Mouse (Mus musculus): Measurements from ENCODE around the gene Krtap4-6. TPM values are rescaled to one million over a fixed set of nuclear protein-coding genes. Genes with fewer than 3 reads are reported as not detected.

Gene Krtap4-6
- total and polyA plus RNA-seq, 3 experiments, result not detected

GRCm38 (mm10) chr11:99637086-99637485 lies 28.7 kb downstream of the Krtap4-6 start:
- Histone ChIP-seq H3K4me3 (ENCODE audit: control insufficient read depth in 1 of 2, insufficient read depth in 1 of 2, low read depth in 2 of 2, low read length in 2 of 2) (no peak overlapping the region), H3K9me3 (replicated peaks; ENCODE audit: insufficient read depth, low read length) (no peaks in the 10 kb centered on the region; the same call in 1 of the 2 replicates), H3K4me1 (ENCODE audit: control insufficient read depth in 1 of 2, insufficient read depth in 2 of 2, low read length in 2 of 2) (no peaks in the 10 kb centered on the region), H3K9ac (ENCODE audit: control insufficient read depth, low read depth, low read length, poor library complexity, severe bottlenecking) (no peak overlapping the region), H3K79me2 (ENCODE audit: control insufficient read depth, insufficient read depth, low read length, poor library complexity) (no peaks in the 10 kb centered on the region), H3K27ac (ENCODE audit: control insufficient read depth, low read depth, low read length) (no peak overlapping the region), H3K36me3 (ENCODE audit: control insufficient read depth in 1 of 2, insufficient read depth in 2 of 2, low read length in 2 of 2) (no peaks in the 10 kb centered on the region), H3K27me3 (ENCODE audit: control insufficient read depth in 1 of 2, insufficient read depth in 2 of 2, low read length in 2 of 2) (no peaks in the 10 kb centered on the region)
- no peak for TF ChIP-seq MAZ (IDR thresholded peaks at IDR 0.05; ENCODE audit: low read depth, low read length)
- no peak for TF ChIP-seq HCFC1 (IDR thresholded peaks at IDR 0.05; ENCODE audit: low read depth, low read length)
- no peak for TF ChIP-seq USF1 (IDR thresholded peaks at IDR 0.05; ENCODE audit: low read depth, low read length)
- TF ChIP-seq POLR2AphosphoS2 (IDR thresholded peaks at IDR 0.05; ENCODE audit: low read length), result no peak
- no peak for TF ChIP-seq MEF2A (IDR thresholded peaks at IDR 0.05; ENCODE audit: extremely low read depth, insufficient replicate concordance, low read depth, low read length, poor library complexity, severe bottlenecking)
- TF ChIP-seq EP300 (IDR thresholded peaks at IDR 0.05; ENCODE audit: low read depth in 1 of 2, low read length in 2 of 2), result no peak
- no peak for TF ChIP-seq TCF12 (IDR thresholded peaks at IDR 0.05; ENCODE audit: low read depth, low read length)
- no peak for DNase-seq (ENCODE audit: low read depth, low spot score)

GRCm38 (mm10) chr11:99634653-99635134 lies 31.1 kb downstream of the Krtap4-6 start, which contains the start of gene Krtap4-2:
Krtap4-2 (minus strand) TSS chr11:99635084.
- H3K27ac ChIP-seq (ENCODE audit: control insufficient read depth, low read depth, low read length), result no peak within 1 kb of the TSS
- H3K79me2 ChIP-seq (ENCODE audit: control insufficient read depth, insufficient read depth, low read length, poor library complexity), result no peaks in the 10 kb centered on the region
- H3K9ac ChIP-seq (ENCODE audit: control insufficient read depth, low read depth, low read length, poor library complexity, severe bottlenecking), result no peak within 1 kb of the TSS
- no peaks in the 10 kb centered on the region for H3K9me3 ChIP-seq (replicated peaks; ENCODE audit: insufficient read depth, low read length)
- no peak for TF ChIP-seq TCF12 (IDR thresholded peaks at IDR 0.05; ENCODE audit: low read depth, low read length)
- no peak for TF ChIP-seq MAFK (IDR thresholded peaks at IDR 0.05; ENCODE audit: borderline replicate concordance, low read depth, low read length)
- TF ChIP-seq RCOR1 (IDR thresholded peaks at IDR 0.05; ENCODE audit: low read depth, low read length), result no peak
- TF ChIP-seq JUND (IDR thresholded peaks at IDR 0.05; ENCODE audit: low read depth, low read length), result no peak
- no peak within 1 kb of the TSS for H3K4me3 ChIP-seq (ENCODE audit: control insufficient read depth in 1 of 2, insufficient read depth in 1 of 2, low read depth in 2 of 2, low read length in 2 of 2)
- no peaks in the 10 kb centered on the region for H3K4me1 ChIP-seq (ENCODE audit: control insufficient read depth in 1 of 2, insufficient read depth in 2 of 2, low read length in 2 of 2)
- no peaks in the 10 kb centered on the region for H3K36me3 ChIP-seq (ENCODE audit: control insufficient read depth in 1 of 2, insufficient read depth in 2 of 2, low read length in 2 of 2)
- no peaks in the 10 kb centered on the region for H3K27me3 ChIP-seq (ENCODE audit: control insufficient read depth in 1 of 2, insufficient read depth in 2 of 2, low read length in 2 of 2)
- DNase-seq (ENCODE audit: low read depth, low spot score), result no peak

- Histone ChIP-seq H3K79me2 (ENCODE audit: control insufficient read depth, insufficient read depth, low read length, poor library complexity) (no peaks in the 10 kb centered on the region), H3K4me1 (ENCODE audit: control insufficient read depth in 1 of 2, insufficient read depth in 2 of 2, low read length in 2 of 2) (no peaks in the 10 kb centered on the region), H3K9me3 (replicated peaks; ENCODE audit: insufficient read depth, low read length) (no peaks in the 10 kb centered on the region), H3K4me3 (ENCODE audit: control insufficient read depth in 1 of 2, insufficient read depth in 1 of 2, low read depth in 2 of 2, low read length in 2 of 2) (no peak overlapping the region), H3K27me3 (ENCODE audit: control insufficient read depth in 1 of 2, insufficient read depth in 2 of 2, low read length in 2 of 2) (no peaks in the 10 kb centered on the region), H3K27ac (ENCODE audit: control insufficient read depth, low read depth, low read length) (no peak overlapping the region), H3K36me3 (ENCODE audit: control insufficient read depth in 1 of 2, insufficient read depth in 2 of 2, low read length in 2 of 2) (no peaks in the 10 kb centered on the region), H3K9ac (ENCODE audit: control insufficient read depth, low read depth, low read length, poor library complexity, severe bottlenecking) (no peak overlapping the region)
- DNase-seq (ENCODE audit: low read depth, low spot score), result no peak
- TF ChIP-seq BHLHE40 (IDR thresholded peaks at IDR 0.05; ENCODE audit: borderline replicate concordance, low read depth, low read length) (no peak), TAL1 (IDR thresholded peaks at IDR 0.05; ENCODE audit: low read length) (no peak), ZC3H11A (IDR thresholded peaks at IDR 0.05; ENCODE audit: low read depth, low read length) (no peak), RAD21 (IDR thresholded peaks at IDR 0.05; ENCODE audit: low read depth, low read length) (no peak), ELF1 (IDR thresholded peaks at IDR 0.05; ENCODE audit: low read depth, low read length) (no peak), CHD1 (IDR thresholded peaks at IDR 0.05; ENCODE audit: low read depth, low read length) (no peak), MAFK (IDR thresholded peaks at IDR 0.05; ENCODE audit: borderline replicate concordance, low read depth, low read length) (no peak), TBP (IDR thresholded peaks at IDR 0.05; ENCODE audit: low read depth, low read length) (no peak), MYC (IDR thresholded peaks at IDR 0.05; ENCODE audit: low read depth, low read length) (no peak), E2F4 (IDR thresholded peaks at IDR 0.05; ENCODE audit: borderline replicate concordance, low read depth, low read length) (no peak), JUND (IDR thresholded peaks at IDR 0.05; ENCODE audit: low read depth, low read length) (no peak), MYB (IDR thresholded peaks at IDR 0.05; ENCODE audit: low read depth, low read length) (no peak), NELFE (IDR thresholded peaks at IDR 0.05; ENCODE audit: low read depth, low read length) (no peak), POLR2AphosphoS5 (IDR thresholded peaks at IDR 0.05; ENCODE audit: borderline replicate concordance, low read depth, low read length) (no peak), GATA1 (IDR thresholded peaks at IDR 0.05; ENCODE audit: low read depth, low read length) (no peak)
Observed at GRCm38 (mm10) chr11:99633293-99633692, 32.5 kb downstream of the Krtap4-6 start.
